Mouse (Mus musculus) E14TG2a.4 (cell line): Measurements from ENCODE around the gene Odf2l.

Experiments
- CTCF ChIP-seq: conservative IDR thresholded peaks from 2 replicates; pipeline ENCODE4 v1.5.1; 2014; ENCODE audit warnings: low read length
- NANOG ChIP-seq: IDR thresholded peaks from 2 replicates; pipeline ENCODE4 v1.6.1; 2014; ENCODE audit warnings: borderline replicate concordance, low read length, mixed read lengths
- POU5F1 ChIP-seq: IDR thresholded peaks from 2 replicates; pipeline ENCODE4 v1.6.1; 2014; ENCODE audit warnings: low read length, borderline replicate concordance

DNA sequence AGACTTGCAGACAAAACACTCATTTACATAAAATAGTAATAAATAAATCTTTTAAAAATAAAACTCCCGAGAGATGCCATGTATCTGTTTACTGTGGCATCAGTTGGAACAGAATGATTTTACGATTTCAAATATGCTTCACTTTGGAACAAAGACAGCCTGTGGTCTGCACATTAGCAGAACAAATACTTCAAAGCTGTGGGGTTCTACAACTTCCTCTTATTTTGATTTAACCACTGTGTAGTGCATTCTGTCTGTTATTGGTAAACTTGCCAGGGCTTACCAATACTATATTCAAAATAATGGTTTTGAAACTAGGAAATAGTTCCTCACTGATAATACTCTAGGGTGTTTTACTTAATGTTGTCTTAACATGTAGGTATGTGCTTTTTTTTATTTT is 8.2 kb downstream of the Odf2l start:
- no peak for TF ChIP-seq POU5F1
- no peak for TF ChIP-seq CTCF
- no peak for TF ChIP-seq NANOG
